Mouse (Mus musculus) left cerebral cortex, adult 2 months (tissue): Measurements from ENCODE around the gene Sult1b1. TPM values are rescaled to one million over a fixed set of nuclear protein-coding genes. Genes with fewer than 3 reads are reported as not detected.
"Not testable (repeated sequence)": the region's sequence is repeated elsewhere in the genome, so short reads cannot be mapped to it uniquely, and the experiment has no call there.

Source experiments
- DNase-seq, 2 experiments: peaks; one replicate each; pipeline ENCODE4 v3.0.0; 2021 to 2022; ENCODE audit warnings: low spot score in 2 of 2, mixed read lengths in 1 of 2; ENCODE audit errors: extremely low spot score in 1 of 2
- H3K27ac ChIP-seq: fragments of 200-600 bp; 2 replicates; pipeline ENCODE4 v1.8.1; 2022
- H3K4me3 ChIP-seq: fragments of 200-600 bp; 2 replicates; pipeline ENCODE4 v1.8.1; 2022
- CTCF ChIP-seq: fragments of 200-600 bp; IDR thresholded peaks from 2 replicates; pipeline ENCODE4 v1.8.1; 2022; ENCODE audit warnings: antibody characterized with exemption, mild to moderate bottlenecking, moderate library complexity
- intact Hi-C: fragments of 180-260 bp; cut with DNase I; formaldehyde crosslinking; loops from one replicate; pipeline ENCODE4 v1.15.1; 2025
- total RNA-seq, 2 experiments: library from RNA; stranded (reverse); gene quantifications; 2 replicates each; pipeline ENCODE4 v1.2.3; 2021

The Sult1b1 gene
- total RNA-seq, 2 experiments from 2014 or later: not detected

- no peak for TF ChIP-seq CTCF
- intact Hi-C loops: no loop called here
Observed at GRCm38 (mm10) chr5:87505776-87506458, 32.1 kb downstream of the Sult1b1 start.

GRCm38 (mm10) chr5:87502687-87503086 lies 35.3 kb downstream of the Sult1b1 start:
- no peak overlapping the region for H3K27ac ChIP-seq
- intact Hi-C loops: no loop called here
- no peak for DNase-seq
- H3K4me3 ChIP-seq: no peak overlapping the region
- TF ChIP-seq CTCF: no peak

More at GRCm38 (mm10) chr5:87505776-87506458, 32.1 kb downstream of the Sult1b1 start:
- H3K27ac ChIP-seq: no peak overlapping the region
- DNase-seq: no peak
- no peak overlapping the region for H3K4me3 ChIP-seq

GRCm38 (mm10) chr5:87499341-87499740 lies 38.7 kb downstream of the Sult1b1 start:
- TF ChIP-seq CTCF: no peak
- no peak overlapping the region for H3K27ac ChIP-seq
- DNase-seq: no peak
- H3K4me3 ChIP-seq: no peak overlapping the region
- intact Hi-C loops: no loop called here

- H3K4me3 ChIP-seq: no peak overlapping the region
- DNase-seq: no peak
- H3K27ac ChIP-seq: no peak overlapping the region
- intact Hi-C loops: no loop called here
- no peak for TF ChIP-seq CTCF
Observed at GRCm38 (mm10) chr5:87498936-87499335, 39.1 kb downstream of the Sult1b1 start.

- no peak for TF ChIP-seq CTCF
- DNase-seq: no peak
- intact Hi-C loops: no loop called here
- H3K27ac ChIP-seq: no peak within 1 kb of the TSS
- H3K4me3 ChIP-seq: no peak within 1 kb of the TSS
Observed at GRCm38 (mm10) chr5:87490771-87491170, 47.2 kb downstream of the Sult1b1 start, which contains the start of gene Ugt2a1. TSS of gene Ugt2a1 (minus strand) at chr5:87490871.

- DNase-seq, H3K27ac ChIP-seq, H3K4me3 ChIP-seq, intact Hi-C loops: not testable (repeated sequence)
Observed at GRCm38 (mm10) chr5:87486706-87487105, 51.3 kb downstream of the Sult1b1 start, which contains the start of gene Gm43638. TSS of gene Gm43638 (minus strand) at chr5:87486806.

GRCm38 (mm10) chr5:87482160-87482559 lies 55.8 kb downstream of the Sult1b1 start, which contains the start of gene Ugt2a2:
TSS of gene Ugt2a2 (minus strand) at chr5:87482260.
- no peak for DNase-seq
- no peak within 1 kb of the TSS for H3K4me3 ChIP-seq
- intact Hi-C loops: no loop called here
- TF ChIP-seq CTCF: no peak
- H3K27ac ChIP-seq: no peak within 1 kb of the TSS

Other genes with a start within 250 kb of the Sult1b1 start
- not detected for gene Ugt2a3, start 201.0 kb downstream of the Sult1b1 start, total RNA-seq
- gene Ugt2b38, start 114.0 kb downstream of the Sult1b1 start, total RNA-seq: not detected
- not detected for gene Ugt2a2, start 55.9 kb downstream of the Sult1b1 start, total RNA-seq
- not detected for gene Gm43638, start 51.4 kb downstream of the Sult1b1 start, total RNA-seq
- not detected for gene Ugt2a1, start 47.3 kb downstream of the Sult1b1 start, total RNA-seq
- not detected for gene Sult1d1, start 30.8 kb upstream of the Sult1b1 start, total RNA-seq
- gene Sult1e1, start 53.4 kb upstream of the Sult1b1 start, total RNA-seq: not detected
- not detected for gene Csn1s1, start 128.0 kb upstream of the Sult1b1 start, total RNA-seq
- not detected for gene Csn2, start 161.4 kb upstream of the Sult1b1 start, total RNA-seq
- gene Csn1s2a, start 236.4 kb upstream of the Sult1b1 start, total RNA-seq: not detected